Mouse (Mus musculus) central nervous system, embryonic 18 days (tissue): Measurements from ENCODE around the gene Pcsk1n. TPM values are rescaled to one million over a fixed set of nuclear protein-coding genes. Genes with fewer than 3 reads are reported as not detected.

ENCODE experiments used
- polyA plus RNA-seq: library from polyadenylated mRNA; depleted of rRNA; stranded (reverse); fragments of >200 nt; gene quantifications from 2 replicates; pipeline ENCODE4 v1.2.3, GENCODE M21; 2012; rRNA removed

Gene Pcsk1n
- polyA plus RNA-seq, result 122 and 133 TPM in 2 replicates

GRCm38 (mm10) chrX:7919601-7920383, at the start of gene Pcsk1n:
Gene Pcsk1n (plus strand): TSS chrX:7919822.

GRCm38 (mm10) chrX:7878007-7878419, 41.6 kb upstream of the Pcsk1n start, which contains the start of gene Pim2:
Gene Pim2 (plus strand): TSS chrX:7878262.

DNA sequence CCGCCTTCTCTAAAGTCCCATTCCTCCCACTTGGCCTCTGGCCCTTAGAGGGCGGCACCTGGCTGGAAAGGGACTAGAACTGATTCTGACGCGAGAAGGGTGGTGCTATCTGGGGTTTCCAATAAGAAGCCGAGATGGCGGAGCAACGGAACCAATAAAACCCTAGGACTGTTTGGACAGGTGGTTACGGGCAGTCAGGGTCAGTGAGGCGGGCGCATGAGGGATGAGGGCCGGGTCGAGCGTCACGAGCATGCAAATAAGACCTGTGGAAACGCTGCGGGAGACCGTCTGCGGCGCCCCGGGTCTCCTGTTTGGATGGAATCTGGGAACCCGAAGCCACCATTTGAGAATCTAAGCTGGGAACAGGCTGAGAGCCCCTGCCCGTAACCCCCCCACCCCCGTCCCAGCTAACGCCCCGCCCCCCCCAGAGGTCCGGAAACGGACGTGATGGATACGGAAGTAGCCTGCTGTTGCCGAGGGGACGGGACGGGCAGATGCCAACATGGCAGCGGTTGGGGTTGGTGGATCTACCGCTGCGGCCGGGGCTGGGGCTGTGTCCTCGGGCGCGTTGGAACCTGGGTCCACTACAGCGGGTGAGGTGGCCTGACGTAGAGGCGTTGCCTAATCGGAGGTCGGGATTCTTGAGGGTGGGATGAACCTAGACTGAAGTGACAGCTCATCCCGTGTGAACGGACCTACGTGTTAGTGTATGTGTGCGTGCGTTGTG, 35.6 kb upstream of the Pcsk1n start, which contains the start of gene Slc35a2:
Gene Slc35a2, plus strand, starts transcription at position 188 of the 727 bp plus-strand sequence.

DNA sequence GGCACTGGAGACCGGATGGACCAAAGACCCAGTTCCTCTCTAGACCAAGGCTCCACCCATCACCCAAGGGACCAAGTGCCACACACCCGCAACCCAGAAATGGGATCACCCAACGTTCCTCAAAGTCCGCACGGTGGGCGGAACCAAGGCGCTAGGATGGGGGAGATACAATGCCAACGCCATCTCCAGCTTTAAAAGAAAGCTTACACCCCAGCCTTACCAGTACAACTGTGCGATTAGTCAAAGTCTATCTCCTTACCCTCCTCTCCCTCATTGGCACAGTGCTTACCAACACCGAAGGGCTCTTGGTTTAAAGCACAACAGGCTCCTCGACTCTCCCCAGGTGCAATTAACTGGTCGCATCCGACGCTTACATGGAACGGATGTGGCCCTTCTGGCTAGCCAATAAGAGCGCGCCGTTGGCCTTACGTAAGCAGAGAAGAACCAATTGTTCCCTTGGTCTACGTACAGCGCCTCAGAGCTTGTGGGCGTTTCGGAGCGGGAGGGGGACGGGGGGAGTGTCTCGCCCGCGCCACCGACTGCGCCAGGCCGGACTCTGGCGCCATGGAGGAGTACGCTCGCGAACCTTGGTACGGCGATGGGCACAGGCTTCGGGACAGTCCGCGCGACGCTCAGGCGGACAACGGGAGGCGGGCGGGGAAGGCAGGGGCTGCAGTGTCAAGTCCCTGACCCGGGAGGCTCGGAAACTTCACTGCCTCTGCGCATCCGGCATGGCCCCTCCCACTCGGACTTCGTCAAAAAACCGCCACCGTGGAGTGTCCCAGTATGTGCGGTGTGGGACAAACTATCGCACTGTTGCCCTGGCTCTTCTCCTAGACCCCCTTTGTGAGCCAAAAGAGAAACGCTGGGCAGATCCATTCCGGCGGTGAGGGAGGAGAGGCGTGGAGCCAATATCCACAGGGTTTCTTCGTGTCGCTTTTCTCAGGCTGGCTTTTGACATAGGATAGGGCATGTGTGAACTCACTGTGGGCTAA, 20.4 kb upstream of the Pcsk1n start, which contains the start of the genes Pqbp1 and Timm17b:
Gene Pqbp1, minus strand, starts transcription at position 390 of the 995 bp plus-strand sequence.
Gene Timm17b, plus strand, starts transcription at position 478 of the 995 bp plus-strand sequence.

GRCm38 (mm10) chrX:7907735-7908134, 11.9 kb upstream of the Pcsk1n start, which contains the start of gene Gm10491:
Gene Gm10491 (minus strand): TSS chrX:7907835.

GRCm38 (mm10) chrX:7909242-7909641, 10.4 kb upstream of the Pcsk1n start, which contains the start of gene Gm10490:
Gene Gm10490 (plus strand): TSS chrX:7909542.

DNA sequence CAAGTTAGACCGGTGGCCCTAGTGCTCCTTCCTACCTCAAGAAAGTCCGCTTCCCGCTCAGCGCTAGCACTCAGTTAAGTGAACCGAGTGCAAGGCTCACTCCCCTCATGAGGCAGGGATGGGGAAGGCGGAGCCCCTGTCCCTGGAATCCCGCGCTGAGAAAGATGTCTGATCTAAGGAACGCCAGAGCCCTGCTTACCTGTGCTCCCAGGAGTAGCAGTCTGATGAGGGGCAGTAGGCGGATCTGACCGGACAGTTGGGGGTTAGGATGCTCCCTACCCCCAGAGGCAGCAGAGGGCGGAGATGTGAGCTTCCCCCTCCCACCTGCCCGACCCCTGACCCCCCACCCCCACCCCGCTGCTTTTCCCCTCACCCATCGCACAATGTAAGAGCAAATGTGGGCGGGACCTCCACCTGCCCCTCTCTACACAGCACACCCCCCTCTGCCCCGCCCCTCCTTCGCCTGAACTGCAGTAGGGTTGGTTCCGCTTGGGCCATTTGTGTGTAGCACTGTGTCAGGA, 8.7 kb downstream of the Pcsk1n start, which contains the start of gene Eras:
Gene Eras, minus strand, starts transcription at position 338 of the 521 bp plus-strand sequence.

GRCm38 (mm10) chrX:7947108-7947899, 27.7 kb downstream of the Pcsk1n start, which contains the start of gene Hdac6:
Gene Hdac6 (minus strand): TSS chrX:7947889.

Other genes with a start within 250 kb of the Pcsk1n start
- gene Plp2, start 248.4 kb upstream of the Pcsk1n start, polyA plus RNA-seq, result 32.6 and 38.3 TPM in 2 replicates
- gene Magix, start 238.6 kb upstream of the Pcsk1n start, polyA plus RNA-seq, result 0.31 and 0.51 TPM in 2 replicates
- 30.8 and 32.1 TPM in 2 replicates for gene Gpkow, start 222.7 kb upstream of the Pcsk1n start, polyA plus RNA-seq
- gene Wdr45, start 205.5 kb upstream of the Pcsk1n start, polyA plus RNA-seq, result 43.1 and 49.2 TPM in 2 replicates
- gene Gm45208, start 197.6 kb upstream of the Pcsk1n start, polyA plus RNA-seq, result 0.35 and 0.49 TPM in 2 replicates
- gene Praf2, start 191.4 kb upstream of the Pcsk1n start, polyA plus RNA-seq, result 110 and 112 TPM in 2 replicates
- 75.3 and 82.4 TPM in 2 replicates for gene Ccdc120, start 168.9 kb upstream of the Pcsk1n start, polyA plus RNA-seq
- gene Tfe3, start 157.3 kb upstream of the Pcsk1n start, polyA plus RNA-seq, result 10.8 and 12.2 TPM in 2 replicates
- 82.2 and 88.5 TPM in 2 replicates for gene Gripap1, start 130.1 kb upstream of the Pcsk1n start, polyA plus RNA-seq
- 5.8 and 6.5 TPM in 2 replicates for gene Kcnd1, start 97.5 kb upstream of the Pcsk1n start, polyA plus RNA-seq
- gene Otud5, start 78.5 kb upstream of the Pcsk1n start, polyA plus RNA-seq, result 37.3 and 40.7 TPM in 2 replicates
- gene Pim2, start 41.6 kb upstream of the Pcsk1n start, polyA plus RNA-seq, result 23.3 and 24.1 TPM in 2 replicates
- gene Slc35a2, start 35.8 kb upstream of the Pcsk1n start, polyA plus RNA-seq, result 49.2 and 53.2 TPM in 2 replicates
- 198 and 220 TPM in 2 replicates for gene Pqbp1, start 20.6 kb upstream of the Pcsk1n start, polyA plus RNA-seq
- 41.4 and 42.9 TPM in 2 replicates for gene Timm17b, start 20.5 kb upstream of the Pcsk1n start, polyA plus RNA-seq
- gene Gm10491, start 12.0 kb upstream of the Pcsk1n start, polyA plus RNA-seq, result not detected in 2 replicates
- gene Gm10490, start 10.3 kb upstream of the Pcsk1n start, polyA plus RNA-seq, result not detected in 2 replicates
- 0.07 and 0.17 TPM in 2 replicates for gene Eras, start 8.8 kb downstream of the Pcsk1n start, polyA plus RNA-seq
- 114 and 115 TPM in 2 replicates for gene Hdac6, start 28.1 kb downstream of the Pcsk1n start, polyA plus RNA-seq
- 0.04 TPM in 2 replicates for gene Gata1, start 58.2 kb downstream of the Pcsk1n start, polyA plus RNA-seq
- gene Glod5, start 98.7 kb downstream of the Pcsk1n start, polyA plus RNA-seq, result 0.62 and 1.5 TPM in 2 replicates
- gene Suv39h1, start 154.9 kb downstream of the Pcsk1n start, polyA plus RNA-seq, result 40.4 and 40.9 TPM in 2 replicates
- gene Was, start 170.7 kb downstream of the Pcsk1n start, polyA plus RNA-seq, result 0.53 and 0.60 TPM in 2 replicates
- 270 and 294 TPM in 2 replicates for gene Wdr13, start 213.1 kb downstream of the Pcsk1n start, polyA plus RNA-seq
- 369 and 393 TPM in 2 replicates for gene Rbm3, start 226.1 kb downstream of the Pcsk1n start, polyA plus RNA-seq